Mouse (Mus musculus) intestine, embryonic 16.5 days (tissue): ENCODE measurements around the gene Man1a. TPM values are rescaled to one million over a fixed set of nuclear protein-coding genes. Genes with fewer than 3 reads are reported as not detected.
A peak's percentile ranks its signal among the peaks of the same experiment; 100 is the strongest.

Experiments
- ATAC-seq: fragments of 200-750 bp; cut with Nextera tagmentation; 2 replicates; pipeline ENCODE4 v1.8.0; 2017; ENCODE audit warnings: moderate TSS enrichment, moderate library complexity
- H3K27ac ChIP-seq: fragments of 300-500 bp; sonication (generic); 2 replicates; pipeline ENCODE4 v1.5.1; 2014; ENCODE audit warnings: mild to moderate bottlenecking, low read length
- H3K27me3 ChIP-seq: fragments of 300-500 bp; sonication (generic); replicated peaks from 2 replicates; pipeline ENCODE4 v1.6.1; 2014; ENCODE audit warnings: low read length, control low read depth, mixed read lengths; ENCODE audit not compliant: control insufficient read depth, insufficient read depth
- H3K36me3 ChIP-seq: fragments of 300-500 bp; sonication (generic); 2 replicates; pipeline ENCODE4 v1.6.1; 2014; ENCODE audit warnings: low read length, control low read depth; ENCODE audit not compliant: control insufficient read depth, insufficient read depth
- H3K4me1 ChIP-seq: fragments of 300-500 bp; sonication (generic); 2 replicates; pipeline ENCODE4 v1.6.1; 2014; ENCODE audit warnings: low read length, control low read depth, mixed read lengths; ENCODE audit not compliant: control insufficient read depth, insufficient read depth
- H3K4me2 ChIP-seq: fragments of 300-500 bp; sonication (generic); 2 replicates; pipeline ENCODE4 v1.6.1; 2014; ENCODE audit warnings: low read depth, low read length, control low read depth
- H3K4me3 ChIP-seq: fragments of 300-500 bp; sonication (generic); 2 replicates; pipeline ENCODE4 v1.5.1; 2014; ENCODE audit warnings: mild to moderate bottlenecking, low read length
- H3K9ac ChIP-seq: fragments of 300-500 bp; sonication (generic); 2 replicates; pipeline ENCODE4 v1.6.1; 2014; ENCODE audit warnings: low read depth, low read length
- H3K9me3 ChIP-seq: fragments of 300-500 bp; sonication (generic); 2 replicates; pipeline ENCODE4 v1.6.1; 2016; ENCODE audit warnings: low read length, control low read depth; ENCODE audit not compliant: control insufficient read depth
- WGBS: fragments of 180-500 bp; shearing (Covaris S2); extraction: QIAGEN DNeasy Blood & Tissue Kit; methylation state at CpG from one replicate; pipeline ENCODE4 v1.1.7; 2014; 5-methylcytosine and 5-hydroxymethylcytosine counted together
- polyA plus RNA-seq: library from polyadenylated mRNA; unstranded; fragments of >200 nt; fragmentation: Nextera tagmentation; extraction: Ambion mirVana; gene quantifications from 2 replicates; pipeline ENCODE4 v1.2.1, GENCODE M21; 2015

Gene Man1a
- polyA plus RNA-seq, 1 experiment from 2014 or later = 11.2 TPM

GRCm38 (mm10) chr10:54047885-54048284 is 28.5 kb downstream of the Man1a start:
- 69% methylated on average over 4 of the region's 4 CpGs for WGBS
- no peaks in the 10 kb centered on the region for H3K27me3 ChIP-seq
- H3K36me3 ChIP-seq = no peaks in the 10 kb centered on the region
- H3K9ac ChIP-seq = no peak overlapping the region
- H3K9me3 ChIP-seq = no peaks in the 10 kb centered on the region
- peak; percentile 40; the same call in 1 of the 2 replicates for ATAC-seq
- H3K4me1 ChIP-seq = no peaks in the 10 kb centered on the region
- H3K27ac ChIP-seq = no peak overlapping the region
- H3K4me2 ChIP-seq = no peak overlapping the region
- no peak overlapping the region for H3K4me3 ChIP-seq

DNA sequence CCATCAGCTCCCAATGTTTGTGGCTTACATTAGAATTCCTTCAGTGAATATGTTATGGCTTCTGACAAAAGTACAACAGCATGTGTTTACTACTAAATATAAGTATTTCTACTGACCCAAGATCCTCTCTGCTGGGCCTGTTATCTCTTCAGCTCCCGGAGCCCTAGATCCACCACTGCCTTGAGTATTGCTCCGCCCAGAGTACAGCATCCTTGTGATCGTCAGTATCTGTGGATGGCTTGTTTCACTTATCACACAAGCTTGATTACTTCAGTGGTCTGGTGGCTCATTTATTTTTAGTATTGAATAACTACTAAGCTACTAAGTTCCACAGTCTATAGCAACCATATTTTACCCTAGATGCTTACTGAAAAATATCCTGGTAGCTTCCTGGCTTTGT is 33.1 kb downstream of the Man1a start:
- Histone ChIP-seq H3K9ac (no peak overlapping the region), H3K27ac (no peak overlapping the region), H3K9me3 (no peaks in the 10 kb centered on the region), H3K4me2 (no peak overlapping the region), H3K4me1 (no peaks in the 10 kb centered on the region; the same call in 1 of the 2 replicates), H3K27me3 (no peaks in the 10 kb centered on the region), H3K36me3 (no peaks in the 10 kb centered on the region), H3K4me3 (no peak overlapping the region)
- ATAC-seq = peak; percentile 43; the same call in 1 of the 2 replicates
- 76% methylated on average over 3 of the region's 3 CpGs for WGBS

- no peak overlapping the region for H3K4me2 ChIP-seq
- 82% methylated on average over 7 of the region's 7 CpGs for WGBS
- H3K9ac ChIP-seq = no peak overlapping the region
- no peaks in the 10 kb centered on the region; the same call in 1 of the 2 replicates for H3K4me1 ChIP-seq
- ATAC-seq = peak; percentile 62
- H3K4me3 ChIP-seq = no peak overlapping the region
- H3K9me3 ChIP-seq = no peaks in the 10 kb centered on the region
- H3K27ac ChIP-seq = no peak overlapping the region
- no peaks in the 10 kb centered on the region for H3K36me3 ChIP-seq
- no peaks in the 10 kb centered on the region for H3K27me3 ChIP-seq
Observed at GRCm38 (mm10) chr10:54042212-54042840, 34.1 kb downstream of the Man1a start.

GRCm38 (mm10) chr10:54040261-54041165 is 35.9 kb downstream of the Man1a start:
- Histone ChIP-seq H3K4me2 (no peak overlapping the region), H3K9me3 (no peaks in the 10 kb centered on the region), H3K4me3 (no peak overlapping the region), H3K9ac (no peak overlapping the region), H3K36me3 (no peaks in the 10 kb centered on the region), H3K4me1 (no peaks in the 10 kb centered on the region; the same call in 1 of the 2 replicates), H3K27me3 (no peaks in the 10 kb centered on the region), H3K27ac (no peak overlapping the region)
- WGBS = 72% methylated on average over 11 of the region's 11 CpGs
- peak; percentile 75 for ATAC-seq

- Histone ChIP-seq H3K36me3 (no peaks in the 10 kb centered on the region), H3K9me3 (no peaks in the 10 kb centered on the region), H3K4me1 (no peaks in the 10 kb centered on the region; the same call in 1 of the 2 replicates), H3K27ac (no peak overlapping the region), H3K4me3 (no peak overlapping the region), H3K4me2 (no peak overlapping the region), H3K27me3 (no peaks in the 10 kb centered on the region), H3K9ac (no peak overlapping the region)
- no peak for ATAC-seq
- WGBS = 88% methylated on average over 4 of the region's 4 CpGs
Observed at GRCm38 (mm10) chr10:54039754-54040153, 36.7 kb downstream of the Man1a start.

- no peaks in the 10 kb centered on the region for H3K27me3 ChIP-seq
- H3K27ac ChIP-seq = no peak overlapping the region
- no peak overlapping the region for H3K4me2 ChIP-seq
- no peaks in the 10 kb centered on the region for H3K9me3 ChIP-seq
- WGBS = 69% methylated on average over 10 of the region's 10 CpGs
- no peak overlapping the region for H3K9ac ChIP-seq
- H3K4me3 ChIP-seq = no peak overlapping the region
- no peaks in the 10 kb centered on the region for H3K36me3 ChIP-seq
- H3K4me1 ChIP-seq = no peaks in the 10 kb centered on the region; the same call in 1 of the 2 replicates
- ATAC-seq = no peak
Observed at GRCm38 (mm10) chr10:54038734-54039133, 37.7 kb downstream of the Man1a start.

DNA sequence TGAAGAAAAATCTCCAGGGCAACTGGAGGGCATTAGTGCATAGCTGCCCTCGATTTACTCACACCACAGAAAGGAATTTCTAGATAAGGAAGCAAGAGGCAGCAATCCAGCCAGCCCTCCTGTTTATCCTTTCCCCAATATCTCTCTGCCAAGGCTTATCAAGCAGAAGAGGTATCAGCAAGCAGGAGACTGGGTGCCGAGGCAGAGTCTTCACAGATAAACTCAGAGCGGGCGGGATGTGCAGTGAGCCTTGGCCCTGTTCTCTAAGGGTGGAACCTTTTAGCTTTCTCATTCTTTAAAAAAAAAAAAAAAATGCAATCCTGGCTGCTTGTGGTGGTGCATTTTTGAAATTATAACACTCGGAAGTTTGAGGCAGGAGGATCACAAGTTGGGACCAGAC is 38.2 kb downstream of the Man1a start:
- no peaks in the 10 kb centered on the region; the same call in 1 of the 2 replicates for H3K4me1 ChIP-seq
- 58% methylated on average over 5 of the region's 5 CpGs for WGBS
- H3K4me3 ChIP-seq = no peak overlapping the region
- H3K27ac ChIP-seq = no peak overlapping the region
- H3K4me2 ChIP-seq = no peak overlapping the region
- H3K36me3 ChIP-seq = no peaks in the 10 kb centered on the region
- H3K9me3 ChIP-seq = no peaks in the 10 kb centered on the region
- H3K27me3 ChIP-seq = no peaks in the 10 kb centered on the region
- peak; percentile 79 for ATAC-seq
- no peak overlapping the region for H3K9ac ChIP-seq

DNA sequence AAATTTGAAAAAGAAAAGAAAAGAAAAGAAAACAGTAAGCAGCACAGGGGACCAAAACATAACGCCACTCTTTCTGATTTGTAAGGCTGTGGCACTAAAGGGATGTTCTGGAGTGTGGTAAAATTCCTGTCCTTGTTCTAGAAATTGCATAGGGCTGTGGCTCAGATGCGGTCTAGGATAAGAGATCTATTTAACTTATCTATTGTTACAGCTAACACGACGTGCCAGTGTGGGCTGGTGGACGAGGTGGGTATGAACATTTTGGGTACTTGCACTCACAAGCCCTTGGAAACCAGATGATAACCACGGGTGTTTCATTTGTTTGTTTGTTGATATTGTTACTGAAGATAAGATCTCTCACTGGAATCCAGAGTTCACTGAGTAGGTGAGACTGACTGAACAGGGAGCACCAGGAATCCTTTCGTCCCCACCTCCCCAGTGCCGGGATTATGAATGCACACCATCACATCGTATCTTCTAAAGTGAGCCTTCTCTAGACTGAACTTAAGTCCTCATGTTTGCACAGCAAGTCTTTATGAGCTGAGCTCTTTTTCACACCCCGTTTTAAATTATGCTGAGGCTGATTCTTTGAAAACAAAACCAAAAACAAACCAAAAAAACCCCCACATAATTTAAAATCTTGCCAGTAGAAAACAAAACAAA is 38.9 kb downstream of the Man1a start:
- Histone ChIP-seq H3K36me3 (no peaks in the 10 kb centered on the region), H3K27ac (no peak overlapping the region), H3K4me2 (no peak overlapping the region), H3K4me1 (no peaks in the 10 kb centered on the region; the same call in 1 of the 2 replicates), H3K9me3 (no peaks in the 10 kb centered on the region), H3K9ac (no peak overlapping the region), H3K4me3 (no peak overlapping the region), H3K27me3 (no peaks in the 10 kb centered on the region)
- ATAC-seq = no peak
- 76% methylated on average over 10 of the region's 10 CpGs for whole genome bisulfite sequencing

GRCm38 (mm10) chr10:54035586-54035985 is 40.8 kb downstream of the Man1a start:
- Histone ChIP-seq H3K27me3 (no peaks in the 10 kb centered on the region), H3K9me3 (no peaks in the 10 kb centered on the region), H3K4me2 (no peak overlapping the region), H3K9ac (no peak overlapping the region), H3K27ac (no peak overlapping the region), H3K36me3 (no peaks in the 10 kb centered on the region), H3K4me1 (no peaks in the 10 kb centered on the region; the same call in 1 of the 2 replicates), H3K4me3 (no peak overlapping the region)
- WGBS = 97% methylated on average over 1 of the region's 1 CpGs
- no peak for ATAC-seq
